Mouse (Mus musculus) heart, postnatal 10 days (tissue): ENCODE measurements around the gene Mrgprf. TPM values are rescaled to one million over a fixed set of nuclear protein-coding genes. Genes with fewer than 3 reads are reported as not detected.

Experiments
- DNase-seq, 2 experiments: peaks; one replicate each; pipeline ENCODE4 v3.0.0; 2021
- intact Hi-C: fragments of 180-260 bp; cut with DNase I; formaldehyde crosslinking; loops from one replicate; pipeline ENCODE4 v1.15.1; 2025
- total RNA-seq, 2 experiments: library from RNA; stranded (reverse); gene quantifications; 2 replicates each; pipeline ENCODE4 v1.2.3; 2021

The Mrgprf gene
- total RNA-seq, 2 experiments from 2014 or later: 7.1 to 8.0 TPM

GRCm38 (mm10) chr7:145299562-145300320 lies 887 bp upstream of the Mrgprf start:
- intact Hi-C loops: no loop called here
- DNase-seq: peak; percentile 53 to 66

DNA sequence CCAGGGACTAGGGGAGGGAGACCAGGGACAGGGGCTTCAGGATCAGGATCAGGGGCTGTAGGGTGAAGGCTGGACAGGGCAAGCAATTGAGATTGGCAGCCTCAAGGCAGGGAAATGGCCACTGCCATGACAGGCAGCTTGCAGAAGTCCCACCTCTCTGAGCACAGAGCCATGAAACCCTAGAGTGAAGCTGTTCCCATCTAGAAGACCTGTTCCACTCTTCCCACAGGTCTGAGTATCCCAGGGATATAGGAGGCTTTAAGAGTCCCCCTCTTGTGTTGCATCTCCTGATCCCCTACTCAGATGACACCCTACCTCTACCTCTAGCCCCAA lies 346 bp downstream of the Mrgprf start:
- intact Hi-C loops: no loop called here
- DNase-seq: peak in 1 of 2 experiments; percentile 42

GRCm38 (mm10) chr7:145301341-145302005 lies 845 bp downstream of the Mrgprf start:
- peak; percentile 49 to 69 for DNase-seq
- intact Hi-C loops: no loop called here

DNA sequence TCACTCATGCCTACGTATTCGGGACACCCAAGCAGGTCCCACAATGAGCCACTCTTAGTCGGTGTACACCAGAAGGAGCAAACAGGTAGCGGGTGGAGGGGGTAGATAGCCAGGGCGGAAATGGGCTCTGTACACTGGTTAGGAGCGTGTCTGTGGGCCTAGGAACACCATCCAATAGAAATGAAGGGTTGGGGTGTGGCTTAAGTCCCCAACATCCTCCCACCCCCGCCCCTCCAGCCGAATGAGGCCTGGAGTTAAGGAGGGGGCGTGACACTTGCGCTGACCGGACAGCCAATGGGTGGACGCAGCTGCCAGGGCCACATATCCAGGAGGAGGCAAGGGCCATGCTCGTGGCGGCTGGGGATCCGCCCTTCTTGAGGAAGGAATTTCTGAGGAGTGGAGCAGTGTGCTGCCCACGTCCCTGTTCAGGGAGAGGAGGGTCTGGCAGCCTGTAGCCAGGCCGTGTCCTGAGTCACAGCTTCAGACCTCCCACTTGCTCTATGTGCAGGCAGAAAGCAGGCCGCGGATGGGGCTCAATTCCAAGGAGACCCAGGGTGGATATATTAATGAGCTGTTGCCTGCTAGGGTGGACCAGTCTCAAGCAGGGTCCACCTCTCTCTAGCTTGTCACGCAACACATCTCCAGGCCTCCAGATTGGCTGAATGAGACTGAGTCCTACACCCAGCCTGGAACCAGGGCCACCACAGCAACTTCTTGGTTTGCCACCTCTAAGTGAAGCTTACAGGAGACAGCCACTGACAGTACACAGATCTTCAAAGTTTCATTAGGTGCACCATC lies 2.1 kb downstream of the Mrgprf start:
- DNase-seq: peak; percentile 78 to 80
- intact Hi-C loops: no loop called here

DNA sequence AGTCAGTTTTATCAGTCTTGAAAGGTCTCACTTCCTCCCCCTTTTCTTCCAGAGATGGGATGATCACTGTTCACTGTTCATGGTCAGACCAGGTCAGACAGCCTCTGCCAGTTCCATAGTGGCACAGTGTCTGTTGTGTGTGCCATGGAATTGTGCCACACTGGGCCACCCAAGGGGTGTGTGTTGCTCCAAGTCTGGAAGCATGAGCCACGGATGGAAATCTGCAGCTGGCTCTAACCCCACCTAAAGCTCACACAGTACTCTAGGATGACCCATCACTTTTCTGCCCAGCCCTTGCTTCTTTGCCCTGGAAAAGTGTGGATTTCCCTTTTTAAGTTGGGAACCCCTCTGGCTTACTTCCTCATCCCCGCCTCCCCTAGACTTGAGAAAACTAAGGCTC lies 3.5 kb downstream of the Mrgprf start:
- intact Hi-C loops: no loop called here

GRCm38 (mm10) chr7:145307636-145308035 lies 7.0 kb downstream of the Mrgprf start:
- intact Hi-C loops: no loop called here
- no peak for DNase-seq

More for the DNA sequence above, 3.5 kb downstream of the Mrgprf start:
- no peak for DNase-seq

- peak in 1 of 2 experiments; percentile 10 for DNase-seq
- intact Hi-C loops: no loop called here
Observed at GRCm38 (mm10) chr7:145308061-145308675, 7.5 kb downstream of the Mrgprf start.

DNA sequence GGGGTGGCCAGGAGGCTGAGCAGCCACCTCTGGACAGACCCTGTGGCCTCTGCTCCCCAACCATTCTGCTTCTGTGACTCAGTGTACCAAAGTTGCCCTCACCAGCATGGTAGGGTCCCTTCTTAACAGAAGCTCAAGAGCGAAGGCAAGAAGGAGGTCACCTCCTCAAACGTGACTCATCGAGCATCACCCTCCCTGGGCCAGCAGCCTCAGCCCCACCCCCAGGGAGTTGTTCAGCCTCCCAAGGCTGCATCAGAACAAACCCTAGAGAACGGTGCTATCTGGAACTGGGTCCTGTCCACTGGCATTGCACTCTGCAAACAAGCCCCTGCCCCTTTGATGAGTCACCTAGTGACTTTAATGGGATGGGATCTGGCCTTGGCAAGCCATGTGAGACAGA lies 8.2 kb downstream of the Mrgprf start:
- intact Hi-C loops: no loop called here
- DNase-seq: peak; percentile 22

GRCm38 (mm10) chr7:145309877-145310276 lies 9.2 kb downstream of the Mrgprf start:
- intact Hi-C loops: no loop called here

GRCm38 (mm10) chr7:145310526-145310925 lies 9.9 kb downstream of the Mrgprf start:
- intact Hi-C loops: no loop called here
- no peak for DNase-seq

More at GRCm38 (mm10) chr7:145309877-145310276, 9.2 kb downstream of the Mrgprf start:
- no peak for DNase-seq

- intact Hi-C loops: no loop called here
- no peak for DNase-seq
Observed at GRCm38 (mm10) chr7:145312137-145312536, 11.5 kb downstream of the Mrgprf start.

GRCm38 (mm10) chr7:145314785-145315411 lies 14.3 kb downstream of the Mrgprf start, which contains the start of gene Mrgprd:
Gene Mrgprd, plus strand, starts transcription at chr7:145314835.
- DNase-seq: no peak
- intact Hi-C loops: no loop called here

GRCm38 (mm10) chr7:145317522-145317921 lies 16.9 kb downstream of the Mrgprf start:
- intact Hi-C loops: no loop called here
- DNase-seq: no peak

GRCm38 (mm10) chr7:145319481-145319880 lies 18.9 kb downstream of the Mrgprf start:
- intact Hi-C loops: no loop called here
- no peak for DNase-seq

DNA sequence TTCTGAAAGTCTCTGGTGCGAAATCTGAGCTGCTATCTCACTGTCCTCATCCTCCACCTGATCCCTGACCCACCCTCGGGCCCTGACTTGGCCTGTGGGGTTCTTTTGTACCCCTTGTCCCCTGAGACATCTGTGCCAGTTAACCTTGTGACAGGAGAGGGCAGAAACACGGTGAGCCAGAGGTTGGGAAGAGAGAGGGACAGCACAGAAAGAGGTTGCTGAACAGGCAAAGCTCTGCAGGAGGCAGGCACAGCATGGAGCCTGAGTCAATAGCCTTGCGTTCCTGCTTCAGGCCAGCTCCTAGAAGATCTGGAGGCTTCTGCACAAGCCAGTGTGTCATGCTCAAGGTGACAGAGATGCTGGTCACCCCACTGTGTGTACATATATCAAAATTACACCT lies 23.0 kb downstream of the Mrgprf start:
- DNase-seq: no peak
- intact Hi-C loops: no loop called here

DNA sequence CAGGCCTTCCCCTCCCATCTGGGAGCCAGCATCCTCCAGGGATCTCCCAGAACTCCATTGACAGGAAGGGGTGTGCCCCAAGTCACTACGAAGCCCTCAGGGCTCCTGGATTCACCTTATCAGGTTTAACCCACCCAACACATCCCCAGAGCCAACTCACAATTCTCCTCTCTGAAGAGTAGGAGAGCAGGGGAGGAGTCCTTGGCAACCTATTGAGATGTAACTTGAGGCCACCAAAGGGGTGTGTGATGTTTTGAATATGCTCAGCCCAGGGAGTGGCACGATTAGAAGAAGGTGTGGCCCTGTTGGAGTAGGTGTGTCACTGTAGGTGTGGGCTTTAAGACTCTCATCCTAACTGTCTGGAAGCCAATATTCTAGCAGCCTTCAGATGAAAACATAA lies 25.1 kb downstream of the Mrgprf start:
- intact Hi-C loops: no loop called here
- no peak for DNase-seq

GRCm38 (mm10) chr7:145329982-145330381 lies 29.4 kb downstream of the Mrgprf start:
- intact Hi-C loops: no loop called here
- peak in 1 of 2 experiments; percentile 22 for DNase-seq

DNA sequence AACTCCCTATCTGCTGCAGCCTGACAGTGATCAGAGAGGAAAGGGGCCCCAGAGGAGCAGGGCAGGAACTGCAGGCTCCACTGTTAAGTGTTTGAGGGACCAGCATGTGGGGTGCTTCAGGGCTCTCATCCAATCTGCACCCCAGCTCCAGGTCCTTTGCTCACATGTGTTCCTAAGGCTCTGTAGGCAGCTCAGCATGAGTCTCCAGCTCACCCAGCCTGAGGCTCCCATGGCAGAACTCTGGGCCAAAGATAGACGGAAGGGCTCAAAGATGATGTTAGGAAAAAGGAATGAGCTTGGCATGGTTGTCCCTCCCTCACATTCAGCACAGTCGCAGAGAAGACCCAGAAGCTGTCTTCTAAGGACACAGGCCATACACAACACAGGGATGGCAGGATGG lies 30.0 kb downstream of the Mrgprf start:
- intact Hi-C loops: no loop called here
- peak; percentile 22 to 35 for DNase-seq

DNA sequence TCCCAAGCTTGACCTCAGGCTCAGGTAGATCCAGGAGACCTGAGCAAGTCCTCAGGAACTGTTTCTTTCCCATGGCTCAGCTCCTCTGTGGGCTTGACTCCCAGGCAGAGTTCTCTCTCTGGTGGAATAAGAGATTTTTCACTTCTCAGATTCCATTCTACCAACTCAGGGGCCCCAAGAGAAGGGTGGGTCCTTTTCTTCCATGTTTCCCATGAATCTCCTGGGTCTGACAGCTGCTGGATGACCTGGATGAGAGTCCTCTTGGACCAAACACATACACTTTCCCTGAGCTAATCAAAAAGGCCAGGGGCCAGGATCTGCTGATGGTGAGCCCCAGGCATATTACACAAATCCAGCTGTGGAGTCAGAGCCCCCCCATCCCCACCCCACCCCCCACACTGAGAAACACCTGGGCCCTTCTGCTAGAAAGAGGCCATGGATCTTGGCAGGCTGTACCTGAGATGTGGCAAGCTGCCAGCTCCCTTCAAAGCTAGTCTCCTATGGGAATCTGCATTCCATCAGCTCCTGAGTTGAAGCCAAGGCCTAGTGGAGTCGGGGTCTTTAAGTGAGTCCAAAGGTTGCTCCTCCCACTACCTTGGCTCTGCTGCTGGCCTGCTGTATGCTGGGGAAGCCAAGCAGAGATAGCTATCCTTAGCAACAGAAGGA lies 31.9 kb downstream of the Mrgprf start:
- DNase-seq: peak; percentile 36 to 37
- intact Hi-C loops: no loop called here

DNA sequence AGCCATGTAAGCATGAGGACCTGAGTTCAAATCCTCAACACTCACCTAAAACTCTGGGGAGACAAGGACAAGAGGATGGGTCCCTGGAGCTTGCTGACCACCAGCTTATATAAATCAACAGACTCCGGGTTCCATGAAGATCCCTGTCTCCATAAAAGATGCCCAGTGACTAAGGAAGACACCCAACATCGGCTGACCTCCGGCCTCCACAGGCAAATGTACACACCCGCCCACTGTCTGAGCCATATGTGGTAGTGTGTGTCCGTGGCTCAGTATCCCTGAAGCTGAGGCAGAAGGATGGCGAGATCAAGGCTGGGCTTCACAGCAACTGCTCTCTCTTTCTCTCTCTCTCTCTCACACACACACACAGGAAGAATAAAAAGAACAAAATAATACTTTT lies 33.3 kb downstream of the Mrgprf start:
- intact Hi-C loops: no loop called here
- no peak for DNase-seq
